Mouse (Mus musculus) ES-Bruce4 (cell line): ENCODE measurements at regions not wholly inside any gene's neighbourhood (a gene's known extent, or its start where the extent isn't known, plus 50 kb on each side); places are given as distances from the start of the nearest gene placed in this dataset.
A peak's percentile ranks its signal among the peaks of the same experiment; 100 is the strongest.

Experiments used
- CTCF ChIP-seq: IDR thresholded peaks from one replicate; pipeline ENCODE4 v1.8.1; 2011; ENCODE audit warnings: low read depth, low read length
- EP300 ChIP-seq: IDR thresholded peaks from 2 replicates; pipeline ENCODE4 v1.6.1; 2011; ENCODE audit warnings: low read depth, low read length; ENCODE audit not compliant: insufficient read depth
- POLR2A ChIP-seq: IDR thresholded peaks from one replicate; pipeline ENCODE4 v1.8.1; 2011; ENCODE audit warnings: low read length; ENCODE audit not compliant: insufficient read depth

GRCm38 (mm10) chr15:96942651-96943050, 113.1 kb downstream of the Slc38a4 start:
- peak; percentile 23 for TF ChIP-seq CTCF
- TF ChIP-seq POLR2A = no peak
- TF ChIP-seq EP300 = no peak
